Mouse (Mus musculus): ENCODE results near the gene Tanc1. TPM values are rescaled to one million over a fixed set of nuclear protein-coding genes. Genes with fewer than 3 reads are reported as not detected.

Tanc1 gene
- total RNA-seq, 2 experiments from 2014 or later = 118 to 124 TPM

- H3K27ac ChIP-seq = no peak overlapping the region
- DNase-seq (ENCODE audit: low spot score in 2 of 2) = no peak
These were observed 13.6 kb upstream of the Tanc1 start for GRCm38 (mm10) chr2:59598286-59598685.

DNA sequence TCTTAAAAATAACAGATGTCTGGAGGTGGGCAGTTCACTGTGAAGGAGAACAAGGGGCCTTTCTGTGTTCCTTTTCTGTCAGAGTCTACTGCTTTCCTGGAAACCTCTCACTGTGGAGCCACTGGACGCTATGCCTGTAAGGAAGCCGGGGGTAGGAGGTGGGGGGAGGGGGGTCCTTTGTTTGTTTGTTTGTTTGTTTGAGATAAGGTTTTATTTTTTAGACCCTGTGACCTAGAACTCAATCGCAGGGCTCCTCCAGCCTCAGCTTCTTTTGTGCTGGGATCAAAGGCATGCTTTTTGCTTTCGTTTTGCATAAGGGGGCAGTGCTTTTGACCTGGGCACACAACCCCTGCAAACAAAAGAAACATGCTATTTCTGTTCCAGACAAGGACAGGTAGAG lies 12.9 kb upstream of the Tanc1 start:
- DNase-seq (ENCODE audit: low spot score in 2 of 2) = no peak
- H3K27ac ChIP-seq = 0 out of 2 replicates have a peak overlapping the region, but pooled peaks have one; percentile 11
- TF ChIP-seq CTCF (conservative IDR thresholded peaks at IDR 0.05) = no peak
- no peak overlapping the region for H3K4me3 ChIP-seq

More at GRCm38 (mm10) chr2:59598286-59598685, 13.6 kb upstream of the Tanc1 start:
- TF ChIP-seq CTCF (conservative IDR thresholded peaks at IDR 0.05) = no peak
- H3K4me3 ChIP-seq = no peak overlapping the region

- TF ChIP-seq CTCF (conservative IDR thresholded peaks at IDR 0.05) = no peak
- no peak for DNase-seq (ENCODE audit: low spot score in 2 of 2)
- Histone ChIP-seq H3K27ac (0 out of 2 replicates have a peak overlapping the region, but pooled peaks have one; percentile 11), H3K4me3 (no peak overlapping the region)
These were observed 12.3 kb upstream of the Tanc1 start for GRCm38 (mm10) chr2:59599338-59600111.

- Histone ChIP-seq H3K27ac (no peak overlapping the region), H3K4me3 (no peak overlapping the region)
- DNase-seq (ENCODE audit: low spot score in 2 of 2) = peak in 1 of 2 experiments; percentile 23
- TF ChIP-seq CTCF (conservative IDR thresholded peaks at IDR 0.05) = no peak
These were observed 11.6 kb upstream of the Tanc1 start for GRCm38 (mm10) chr2:59600123-59600840.

- no peak for TF ChIP-seq CTCF (conservative IDR thresholded peaks at IDR 0.05)
- Histone ChIP-seq H3K4me3 (no peak overlapping the region), H3K27ac (no peak overlapping the region)
- DNase-seq (ENCODE audit: low spot score in 2 of 2) = no peak
These were observed 10.9 kb upstream of the Tanc1 start for GRCm38 (mm10) chr2:59600980-59601379.

GRCm38 (mm10) chr2:59601452-59601851 lies 10.4 kb upstream of the Tanc1 start:
- no peak for TF ChIP-seq CTCF (conservative IDR thresholded peaks at IDR 0.05)
- no peak for DNase-seq (ENCODE audit: low spot score in 2 of 2)
- Histone ChIP-seq H3K4me3 (no peak overlapping the region), H3K27ac (no peak overlapping the region)

- DNase-seq (ENCODE audit: low spot score in 2 of 2) = no peak
- no peak overlapping the region for H3K4me3 ChIP-seq
- TF ChIP-seq CTCF (conservative IDR thresholded peaks at IDR 0.05) = no peak
- no peak overlapping the region for H3K27ac ChIP-seq
These were observed 2.9 kb upstream of the Tanc1 start for GRCm38 (mm10) chr2:59608958-59609357.

- peak overlapping the region; percentile 85 for H3K4me3 ChIP-seq
- H3K27ac ChIP-seq = peak overlapping the region; percentile 95
- no peak for DNase-seq (ENCODE audit: low spot score in 2 of 2)
These were observed 529 bp upstream of the Tanc1 start for GRCm38 (mm10) chr2:59611216-59611810.

DNA sequence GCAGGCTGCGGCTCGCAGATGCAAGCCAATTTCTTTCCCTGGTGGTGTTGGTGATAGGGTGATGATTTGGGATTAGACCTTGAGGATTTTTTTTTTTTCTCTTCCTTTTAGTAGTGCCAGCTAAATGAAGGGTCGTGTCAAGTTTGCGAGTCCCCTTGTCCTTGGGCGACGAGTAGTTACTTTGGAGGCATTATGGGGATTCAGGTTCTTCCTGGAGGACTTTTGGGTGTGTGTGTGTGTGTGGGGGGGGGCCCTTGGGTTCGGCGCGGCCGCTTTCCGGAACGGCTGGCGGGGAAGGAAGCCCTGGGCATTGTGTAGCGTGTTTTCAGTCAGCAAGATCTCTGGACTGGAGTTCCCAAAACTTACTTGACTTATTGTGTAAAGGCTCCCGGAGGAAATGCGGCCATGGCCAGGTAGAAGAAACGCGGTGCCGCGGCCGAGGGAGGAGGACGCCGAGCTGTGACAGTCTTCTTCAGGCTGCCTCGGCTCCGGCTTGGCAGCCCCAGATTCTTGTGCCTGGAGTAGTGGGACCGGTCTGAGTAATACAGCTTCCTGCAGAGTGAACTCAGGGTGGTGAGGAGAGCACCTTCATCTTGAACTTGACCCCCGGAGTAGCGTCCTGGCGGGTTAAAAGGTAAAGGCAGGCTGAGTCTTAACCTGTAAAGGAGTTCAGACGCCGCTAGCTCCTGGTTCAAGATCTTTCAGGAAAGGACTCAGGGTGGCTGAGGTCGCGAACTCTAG lies 1.1 kb downstream of the Tanc1 start:
- no peak for DNase-seq (ENCODE audit: low spot score in 2 of 2)
- Histone ChIP-seq H3K27ac (peak overlapping the region; percentile 95), H3K4me3 (peak overlapping the region; percentile 85)
- peak; percentile 39 for TF ChIP-seq CTCF (conservative IDR thresholded peaks at IDR 0.05)

More at GRCm38 (mm10) chr2:59611216-59611810, 529 bp upstream of the Tanc1 start:
- TF ChIP-seq CTCF (conservative IDR thresholded peaks at IDR 0.05) = no peak

- peak overlapping the region; percentile 95 for H3K27ac ChIP-seq
- DNase-seq (ENCODE audit: low spot score in 2 of 2) = no peak
- no peak for TF ChIP-seq CTCF (conservative IDR thresholded peaks at IDR 0.05)
These were observed 1.7 kb downstream of the Tanc1 start for GRCm38 (mm10) chr2:59613474-59614019.

DNA sequence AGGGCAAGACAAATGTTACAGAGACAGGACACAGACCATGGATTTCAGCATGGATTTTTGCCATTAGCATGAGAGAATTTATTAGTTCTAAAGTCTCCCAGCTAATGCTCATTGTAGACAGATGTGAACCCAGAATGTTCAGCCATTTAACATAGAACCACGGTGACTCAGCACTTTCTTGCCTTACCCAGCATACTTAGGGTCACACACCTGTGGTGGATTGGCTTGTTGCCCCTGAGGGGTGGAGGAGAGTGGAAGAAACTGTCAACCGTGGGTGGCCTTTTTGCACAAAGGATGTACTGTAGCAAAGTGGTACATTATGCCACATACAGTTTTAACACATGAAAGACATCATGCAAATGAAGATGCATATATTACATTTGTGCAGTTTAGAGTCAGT lies 5.0 kb downstream of the Tanc1 start:
- no peak overlapping the region for H3K4me3 ChIP-seq
- H3K27ac ChIP-seq = peak overlapping the region; percentile 95; the same call in 1 of the 2 replicates
- no peak for TF ChIP-seq CTCF (conservative IDR thresholded peaks at IDR 0.05)
- no peak for DNase-seq (ENCODE audit: low spot score in 2 of 2)

More at GRCm38 (mm10) chr2:59613474-59614019, 1.7 kb downstream of the Tanc1 start:
- peak overlapping the region; percentile 85 for H3K4me3 ChIP-seq

DNA sequence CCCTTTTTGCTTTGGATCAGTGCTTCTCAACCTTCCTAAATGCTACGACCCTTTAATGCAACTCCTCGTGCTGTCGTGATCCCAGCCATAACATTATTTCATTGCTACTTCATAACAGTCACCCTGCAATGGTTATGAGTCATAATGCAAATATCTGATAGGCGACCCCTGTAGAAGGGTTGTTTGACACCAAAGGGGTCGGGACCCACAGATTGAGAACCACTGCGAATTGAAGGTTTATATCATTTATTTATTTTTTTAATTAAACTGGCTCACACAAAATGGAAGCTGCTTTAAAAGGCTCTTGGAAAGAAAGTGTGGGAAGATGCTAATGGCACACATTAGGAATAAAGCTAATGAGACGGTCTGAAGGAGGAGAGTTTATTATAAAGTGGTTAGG lies 7.2 kb downstream of the Tanc1 start:
- H3K4me3 ChIP-seq = no peak overlapping the region
- no peak for DNase-seq (ENCODE audit: low spot score in 2 of 2)
- no peak for TF ChIP-seq CTCF (conservative IDR thresholded peaks at IDR 0.05)
- no peak overlapping the region for H3K27ac ChIP-seq

All from layer of hippocampus, adult 2 months (tissue).